Mouse (Mus musculus) ES-Bruce4 (cell line): ENCODE measurements around the gene Extl2. TPM values are rescaled to one million over a fixed set of nuclear protein-coding genes. Genes with fewer than 3 reads are reported as not detected.

Experiments used
- H3K27ac ChIP-seq: 2 replicates; pipeline ENCODE4 v1.5.1; 2012; ENCODE audit warnings: low read length, inconsistent platforms; ENCODE audit not compliant: insufficient read depth
- H3K27me3 ChIP-seq: 2 replicates; pipeline ENCODE4 v1.6.1; 2012; ENCODE audit warnings: mild to moderate bottlenecking, low read length, inconsistent platforms; ENCODE audit not compliant: control insufficient read depth, poor library complexity, insufficient read depth, severe bottlenecking
- H3K36me3 ChIP-seq: 2 replicates; pipeline ENCODE4 v1.6.1; 2012; ENCODE audit warnings: inconsistent platforms, mild to moderate bottlenecking, low read length, moderate library complexity; ENCODE audit not compliant: control insufficient read depth, poor library complexity, insufficient read depth, severe bottlenecking
- H3K4me1 ChIP-seq: one replicate; pipeline ENCODE4 v1.8.1; 2011; ENCODE audit warnings: low read length; ENCODE audit not compliant: control insufficient read depth, insufficient read depth
- H3K4me3 ChIP-seq: 2 replicates; pipeline ENCODE4 v1.5.1; 2011; ENCODE audit warnings: low read depth, mild to moderate bottlenecking, low read length
- H3K9ac ChIP-seq: 2 replicates; pipeline ENCODE4 v1.6.1; 2012; ENCODE audit warnings: low read depth, mild to moderate bottlenecking, inconsistent platforms; ENCODE audit not compliant: poor library complexity, severe bottlenecking
- H3K9me3 ChIP-seq: replicated peaks from 2 replicates; pipeline ENCODE4 v1.6.1; 2012; ENCODE audit warnings: mild to moderate bottlenecking, low read length, inconsistent platforms; ENCODE audit not compliant: control insufficient read depth, poor library complexity, insufficient read depth, severe bottlenecking
- CTCF ChIP-seq: IDR thresholded peaks from one replicate; pipeline ENCODE4 v1.8.1; 2011; ENCODE audit warnings: low read depth, low read length
- EP300 ChIP-seq: IDR thresholded peaks from 2 replicates; pipeline ENCODE4 v1.6.1; 2011; ENCODE audit warnings: low read depth, low read length; ENCODE audit not compliant: insufficient read depth
- POLR2A ChIP-seq: IDR thresholded peaks from one replicate; pipeline ENCODE4 v1.8.1; 2011; ENCODE audit warnings: low read length; ENCODE audit not compliant: insufficient read depth
- polyA plus RNA-seq: library from polyadenylated mRNA; stranded (reverse); fragments of >200 nt; gene quantifications from 2 replicates; pipeline ENCODE4 v1.2.4, GENCODE M21; 2011; ENCODE audit warnings: low read depth; ENCODE audit not compliant: missing spikeins, insufficient read depth, insufficient read length

Gene Extl2
- polyA plus RNA-seq, 1 experiment = 11.0 TPM

DNA sequence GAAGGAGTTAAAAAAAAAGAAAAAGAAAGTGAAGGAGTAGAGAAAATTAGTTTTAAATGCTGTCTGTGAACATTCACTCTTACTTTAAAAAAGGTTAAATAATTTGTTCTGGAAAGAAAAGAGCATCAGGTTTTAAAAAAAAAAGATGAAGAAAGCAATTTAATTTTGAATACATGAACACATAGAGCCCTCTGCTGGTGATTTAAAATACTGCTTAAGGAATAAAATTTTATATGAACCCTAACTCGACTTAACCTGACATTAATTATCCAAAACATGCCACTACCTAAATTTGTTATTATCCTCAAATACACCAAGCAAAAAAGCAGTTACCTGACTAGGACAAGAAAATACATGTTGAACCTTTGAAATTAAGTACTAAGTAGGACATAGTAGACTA is 28.3 kb upstream of the Extl2 start:
- no peak overlapping the region for H3K9ac ChIP-seq
- peaks cover 11% of the 10 kb centered on the region for H3K36me3 ChIP-seq

GRCm38 (mm10) chr3:115983217-115983616 is 24.0 kb upstream of the Extl2 start:
- Histone ChIP-seq H3K4me3 (no peak overlapping the region), H3K9me3 (no peaks in the 10 kb centered on the region), H3K27ac (no peak overlapping the region), H3K27me3 (no peaks in the 10 kb centered on the region), H3K9ac (no peak overlapping the region), H3K4me1 (no peaks in the 10 kb centered on the region), H3K36me3 (peaks cover 3% of the 10 kb centered on the region)
- TF ChIP-seq CTCF (no peak), POLR2A (no peak), EP300 (no peak)

More for the DNA sequence above, 28.3 kb upstream of the Extl2 start:
- H3K4me1 ChIP-seq = no peaks in the 10 kb centered on the region
- no peak overlapping the region for H3K27ac ChIP-seq
- H3K4me3 ChIP-seq = no peak overlapping the region
- H3K9me3 ChIP-seq = no peaks in the 10 kb centered on the region
- no peaks in the 10 kb centered on the region for H3K27me3 ChIP-seq
- TF ChIP-seq CTCF (no peak), EP300 (no peak), POLR2A (no peak)

DNA sequence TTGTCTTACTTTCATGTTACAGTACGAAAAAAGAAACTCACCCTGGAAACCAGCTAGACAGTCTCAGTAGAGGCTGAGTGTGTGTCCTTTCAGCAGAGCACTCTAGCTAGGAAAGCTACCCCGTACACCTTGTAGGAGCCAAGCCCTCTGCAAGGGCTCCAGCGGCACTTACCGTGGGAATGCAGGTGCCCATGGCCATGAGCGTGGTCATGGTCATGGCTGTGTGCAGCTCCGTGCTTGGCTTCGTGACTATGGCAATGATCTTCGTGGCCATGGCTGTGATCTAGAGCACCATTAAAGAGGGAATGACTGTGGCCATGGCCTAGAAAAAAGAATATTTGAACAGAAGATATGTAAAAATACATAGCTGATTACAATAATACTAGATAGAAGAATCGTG is 22.6 kb upstream of the Extl2 start:
- H3K9me3 ChIP-seq = no peaks in the 10 kb centered on the region
- no peak overlapping the region for H3K27ac ChIP-seq
- H3K4me3 ChIP-seq = no peak overlapping the region
- TF ChIP-seq CTCF = no peak
- no peak for TF ChIP-seq EP300
- no peak for TF ChIP-seq POLR2A
- no peaks in the 10 kb centered on the region for H3K4me1 ChIP-seq
- no peak overlapping the region for H3K9ac ChIP-seq
- H3K36me3 ChIP-seq = peaks cover 3% of the 10 kb centered on the region
- H3K27me3 ChIP-seq = no peaks in the 10 kb centered on the region

GRCm38 (mm10) chr3:115985183-115985892 is 21.9 kb upstream of the Extl2 start:
- no peak overlapping the region for H3K4me3 ChIP-seq
- H3K9ac ChIP-seq = no peak overlapping the region
- H3K36me3 ChIP-seq = peaks cover 5% of the 10 kb centered on the region
- no peaks in the 10 kb centered on the region for H3K9me3 ChIP-seq
- H3K4me1 ChIP-seq = no peaks in the 10 kb centered on the region
- TF ChIP-seq CTCF (no peak), POLR2A (no peak), EP300 (no peak)
- H3K27me3 ChIP-seq = no peaks in the 10 kb centered on the region
- no peak overlapping the region for H3K27ac ChIP-seq

GRCm38 (mm10) chr3:115992103-115992502 is 15.2 kb upstream of the Extl2 start:
- Histone ChIP-seq H3K9ac (no peak overlapping the region), H3K9me3 (no peaks in the 10 kb centered on the region), H3K27me3 (no peaks in the 10 kb centered on the region), H3K4me3 (no peak overlapping the region), H3K4me1 (no peaks in the 10 kb centered on the region), H3K36me3 (peaks cover 2% of the 10 kb centered on the region; the same call in 1 of the 2 replicates), H3K27ac (no peak overlapping the region)
- TF ChIP-seq EP300 (no peak), POLR2A (no peak), CTCF (no peak)

GRCm38 (mm10) chr3:115992588-115992987 is 14.7 kb upstream of the Extl2 start:
- no peaks in the 10 kb centered on the region for H3K27me3 ChIP-seq
- TF ChIP-seq EP300 (no peak), POLR2A (no peak), CTCF (no peak)
- peaks cover 2% of the 10 kb centered on the region; the same call in 1 of the 2 replicates for H3K36me3 ChIP-seq
- no peaks in the 10 kb centered on the region for H3K4me1 ChIP-seq
- H3K9ac ChIP-seq = no peak overlapping the region
- no peak overlapping the region for H3K4me3 ChIP-seq
- H3K9me3 ChIP-seq = no peaks in the 10 kb centered on the region
- no peak overlapping the region for H3K27ac ChIP-seq
